Mouse (Mus musculus): ENCODE data around the gene Fcna. TPM values are rescaled to one million over a fixed set of nuclear protein-coding genes. Genes with fewer than 3 reads are reported as not detected.

Fcna gene
- polyA plus RNA-seq, 1 experiment from 2014 or later = 2.2 TPM

DNA sequence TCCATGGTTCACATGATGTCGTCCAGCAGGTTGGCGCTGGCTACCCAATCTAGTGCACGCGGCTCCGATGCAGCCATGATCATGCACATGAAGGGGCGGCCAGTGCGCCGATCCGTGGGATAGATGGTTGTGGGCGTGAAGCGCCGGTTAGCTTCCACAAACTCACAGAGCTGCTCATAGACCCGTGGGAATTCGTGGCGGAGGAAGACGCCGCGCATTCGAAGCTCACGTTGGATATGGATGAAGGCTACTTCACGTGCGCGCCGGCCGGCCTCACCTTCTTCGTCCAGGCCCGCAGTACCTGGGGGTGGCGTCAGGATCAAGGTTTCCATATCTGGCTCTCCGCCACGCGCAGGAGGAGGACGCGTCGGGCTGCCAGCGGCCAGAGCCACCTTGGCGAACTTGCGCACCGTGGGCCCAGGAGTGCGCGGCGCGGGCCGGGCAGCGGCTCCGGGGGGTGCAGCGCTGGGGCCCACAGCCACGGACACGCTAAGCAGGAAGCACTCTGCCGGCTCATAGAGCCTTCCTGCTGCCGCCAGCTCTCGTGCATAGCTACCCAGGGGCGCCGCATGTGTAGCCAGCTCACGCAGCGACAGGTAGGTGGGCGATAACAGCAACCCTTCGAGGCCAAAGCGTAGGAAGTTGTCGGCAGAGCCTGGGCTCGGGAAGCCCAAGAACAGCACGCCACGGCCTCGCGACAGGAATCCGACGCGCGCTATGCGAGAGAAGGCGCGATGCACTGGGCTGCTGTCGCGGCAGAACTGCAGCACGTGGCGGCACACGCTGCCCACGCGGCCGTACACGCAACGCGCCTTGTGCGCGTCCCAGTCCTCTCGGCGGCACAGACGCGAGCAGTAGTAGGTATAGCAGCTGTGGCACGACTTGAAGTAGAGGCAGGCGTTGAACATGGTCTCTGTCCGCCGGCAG is 50.6 kb downstream of the Fcna start:
- no peak overlapping the region for H3K27ac ChIP-seq
- H3K4me2 ChIP-seq (ENCODE audit: low read length) = peak overlapping the region; percentile 37; the same call in 1 of the 2 replicates
- ATAC-seq (replicated peaks; ENCODE audit: low FRiP score, low read depth) (no peak), DNase-seq (ENCODE audit: low spot score) (no peak)
- H3K36me3 ChIP-seq (ENCODE audit: insufficient read depth, low read length) = no peaks in the 10 kb centered on the region
- no peak for TF ChIP-seq CTCF (IDR thresholded peaks at IDR 0.05; ENCODE audit: low read depth)
- peaks cover 56% of the 10 kb centered on the region for H3K4me1 ChIP-seq (replicated peaks; ENCODE audit: insufficient read depth, low read length)
- peaks cover 51% of the 10 kb centered on the region for H3K27me3 ChIP-seq (ENCODE audit: insufficient read depth, low read length)
- 0 out of 2 replicates have a peak overlapping the region, but pooled peaks have one; percentile 35 for H3K9ac ChIP-seq (ENCODE audit: low read depth, low read length)
- WGBS = 21% methylated on average over 92 of the region's 92 CpGs
- peak overlapping the region; percentile 4 for H3K4me3 ChIP-seq (replicated peaks; ENCODE audit: low read depth, low read length)
- H3K9me3 ChIP-seq (replicated peaks; ENCODE audit: low read length) = no peaks in the 10 kb centered on the region

DNA sequence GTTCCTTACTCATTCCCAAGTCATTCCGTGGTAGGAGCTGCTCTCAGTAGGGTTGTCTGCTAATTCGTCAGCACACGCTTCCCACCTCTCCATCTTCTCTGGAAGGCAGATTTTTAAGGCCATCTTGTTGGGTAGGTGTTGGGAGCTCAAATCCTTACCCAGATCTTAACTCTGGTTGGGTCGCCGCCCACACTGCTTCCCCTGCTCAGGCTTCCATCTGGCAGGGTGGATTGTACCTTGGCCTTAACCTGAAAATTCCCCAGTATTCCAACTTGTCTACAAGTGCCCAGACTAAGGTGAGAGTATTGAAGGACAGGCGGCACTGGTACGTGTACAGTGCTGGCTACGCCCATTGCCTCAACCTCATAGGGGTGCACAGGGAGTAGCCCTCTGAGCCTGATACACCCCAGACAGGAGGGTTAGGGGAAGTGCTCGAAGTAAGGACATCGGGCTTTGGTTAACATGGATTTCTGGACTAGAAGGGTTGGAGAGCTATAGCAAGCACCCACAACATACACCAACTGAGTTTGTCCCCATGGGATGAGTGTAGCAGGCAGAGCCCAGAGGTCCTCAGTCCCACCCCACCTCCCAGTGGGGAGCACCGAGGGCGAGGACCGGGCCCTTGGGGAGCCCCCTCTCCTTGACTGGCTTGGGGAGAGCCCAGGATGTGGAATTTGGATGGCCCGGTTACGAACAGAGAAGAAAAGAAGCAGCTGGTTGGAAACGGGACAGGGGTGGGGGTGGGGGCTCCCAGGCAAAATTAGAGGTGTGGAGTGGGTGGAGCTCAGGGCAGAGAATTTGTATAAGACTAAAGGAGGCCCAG is 51.6 kb downstream of the Fcna start:
- no peak for DNase-seq (ENCODE audit: low spot score)
- Histone ChIP-seq H3K27me3 (ENCODE audit: insufficient read depth, low read length) (peaks cover 51% of the 10 kb centered on the region), H3K36me3 (ENCODE audit: insufficient read depth, low read length) (no peaks in the 10 kb centered on the region), H3K9ac (ENCODE audit: low read depth, low read length) (no peak overlapping the region), H3K4me3 (replicated peaks; ENCODE audit: low read depth, low read length) (no peak overlapping the region), H3K27ac (no peak overlapping the region), H3K4me2 (ENCODE audit: low read length) (no peak overlapping the region), H3K9me3 (replicated peaks; ENCODE audit: low read length) (no peaks in the 10 kb centered on the region), H3K4me1 (replicated peaks; ENCODE audit: insufficient read depth, low read length) (peaks cover 50% of the 10 kb centered on the region)
- no peak for TF ChIP-seq CTCF (IDR thresholded peaks at IDR 0.05; ENCODE audit: low read depth)
- 78% methylated on average over 16 of the region's 16 CpGs for WGBS
- no peak for ATAC-seq (replicated peaks; ENCODE audit: low FRiP score, low read depth)

DNA sequence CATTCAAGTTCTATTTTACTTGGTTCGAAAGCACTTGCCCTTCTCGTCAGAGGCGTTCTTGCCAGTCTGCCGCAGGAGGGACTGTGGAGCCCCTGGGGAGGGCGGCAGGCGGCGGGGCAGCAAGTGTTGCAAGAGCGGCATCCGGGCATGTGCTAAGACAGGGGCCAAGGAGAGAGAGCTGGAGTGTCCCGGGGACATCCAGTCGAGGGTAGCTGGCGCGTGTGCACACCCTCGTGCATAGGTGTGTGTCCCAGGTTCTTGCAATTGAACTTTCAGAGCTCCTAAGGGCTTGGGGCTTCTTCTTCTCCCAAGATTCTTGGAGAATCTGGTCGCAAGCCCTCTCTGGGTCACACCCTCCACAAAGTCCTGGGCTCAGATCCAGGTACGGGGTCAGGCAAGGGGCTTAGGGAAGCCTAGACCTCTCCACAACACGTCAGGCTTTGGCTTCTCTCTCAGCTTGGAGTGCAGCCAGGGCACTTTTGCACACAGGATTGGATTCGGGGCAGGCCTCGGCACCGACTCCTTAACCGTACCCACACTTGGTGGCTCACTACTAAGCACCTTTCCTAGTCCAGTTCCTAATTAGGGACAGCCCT is 52.3 kb downstream of the Fcna start:
- H3K9ac ChIP-seq (ENCODE audit: low read depth, low read length) = peak overlapping the region; percentile 54
- H3K27me3 ChIP-seq (ENCODE audit: insufficient read depth, low read length) = peaks cover 44% of the 10 kb centered on the region
- peaks cover 46% of the 10 kb centered on the region for H3K4me1 ChIP-seq (replicated peaks; ENCODE audit: insufficient read depth, low read length)
- DNase-seq (ENCODE audit: low spot score) = no peak
- H3K36me3 ChIP-seq (ENCODE audit: insufficient read depth, low read length) = 0 out of 2 replicates have a peak, but pooled peaks cover under 1% of the 10 kb centered on the region
- no peaks in the 10 kb centered on the region for H3K9me3 ChIP-seq (replicated peaks; ENCODE audit: low read length)
- no peak for ATAC-seq (replicated peaks; ENCODE audit: low FRiP score, low read depth)
- no peak for TF ChIP-seq CTCF (IDR thresholded peaks at IDR 0.05; ENCODE audit: low read depth)
- peak overlapping the region; percentile 90; the same call in 1 of the 2 replicates for H3K27ac ChIP-seq
- WGBS = 14% methylated on average over 21 of the region's 21 CpGs
- H3K4me2 ChIP-seq (ENCODE audit: low read length) = peak overlapping the region; percentile 91
- H3K4me3 ChIP-seq (replicated peaks; ENCODE audit: low read depth, low read length) = peak overlapping the region; percentile 54

Other genes with a start within 250 kb of the Fcna start
- 6.9 and 7.8 TPM in 2 replicates for gene Entpd2, start 232.2 kb downstream of the Fcna start, polyA plus RNA-seq (2015; fragmentation: Nextera tagmentation; extraction: Ambion mirVana)
- 43.9 and 49.9 TPM in 2 replicates for gene Npdc1, start 228.7 kb downstream of the Fcna start, polyA plus RNA-seq (2015; fragmentation: Nextera tagmentation; extraction: Ambion mirVana)
- gene Fut7, start 204.8 kb downstream of the Fcna start, polyA plus RNA-seq (2015; fragmentation: Nextera tagmentation; extraction: Ambion mirVana) = 0.06 TPM in 1 of 2 replicates, not detected in the other
- gene Abca2, start 199.3 kb downstream of the Fcna start, polyA plus RNA-seq (2015; fragmentation: Nextera tagmentation; extraction: Ambion mirVana) = 9.7 and 9.8 TPM in 2 replicates
- 7.7 and 10.3 TPM in 2 replicates for gene Clic3, start 171.2 kb downstream of the Fcna start, polyA plus RNA-seq (2015; fragmentation: Nextera tagmentation; extraction: Ambion mirVana)
- gene Paxx, start 166.9 kb downstream of the Fcna start, polyA plus RNA-seq (2015; fragmentation: Nextera tagmentation; extraction: Ambion mirVana) = 42.0 and 45.0 TPM in 2 replicates
- gene Ptgds, start 158.0 kb downstream of the Fcna start, polyA plus RNA-seq (2015; fragmentation: Nextera tagmentation; extraction: Ambion mirVana) = 11.5 and 13.1 TPM in 2 replicates
- gene Lcn12, start 134.1 kb downstream of the Fcna start, polyA plus RNA-seq (2015; fragmentation: Nextera tagmentation; extraction: Ambion mirVana) = not detected in 2 replicates
- 65.7 and 71.1 TPM in 2 replicates for gene Fbxw5, start 127.3 kb downstream of the Fcna start, polyA plus RNA-seq (2015; fragmentation: Nextera tagmentation; extraction: Ambion mirVana)
- 7.9 and 9.6 TPM in 2 replicates for gene C8g, start 126.3 kb downstream of the Fcna start, polyA plus RNA-seq (2015; fragmentation: Nextera tagmentation; extraction: Ambion mirVana)
- 24.4 and 28.1 TPM in 2 replicates for gene Traf2, start 81.1 kb downstream of the Fcna start, polyA plus RNA-seq (2015; fragmentation: Nextera tagmentation; extraction: Ambion mirVana)
- gene Edf1, start 70.2 kb downstream of the Fcna start, polyA plus RNA-seq (2015; fragmentation: Nextera tagmentation; extraction: Ambion mirVana) = 351 and 379 TPM in 2 replicates
- gene Mamdc4, start 53.2 kb downstream of the Fcna start, polyA plus RNA-seq (2015; fragmentation: Nextera tagmentation; extraction: Ambion mirVana) = 0.59 and 0.85 TPM in 2 replicates
- gene Phpt1, start 52.8 kb downstream of the Fcna start, polyA plus RNA-seq (2015; fragmentation: Nextera tagmentation; extraction: Ambion mirVana) = 197 TPM in 2 replicates
- gene Ajm1, start 46.3 kb downstream of the Fcna start, polyA plus RNA-seq (2015; fragmentation: Nextera tagmentation; extraction: Ambion mirVana) = 0.15 and 0.16 TPM in 2 replicates
- gene Rabl6, start 19.5 kb downstream of the Fcna start, polyA plus RNA-seq (2015; fragmentation: Nextera tagmentation; extraction: Ambion mirVana) = 45.6 and 56.9 TPM in 2 replicates
- gene Ccdc183, start 10.4 kb downstream of the Fcna start, polyA plus RNA-seq (2015; fragmentation: Nextera tagmentation; extraction: Ambion mirVana) = 0.32 and 0.34 TPM in 2 replicates
- 41.7 and 43.8 TPM in 2 replicates for gene Tmem141, start 6.0 kb downstream of the Fcna start, polyA plus RNA-seq (2015; fragmentation: Nextera tagmentation; extraction: Ambion mirVana)
- not detected in 2 replicates for gene Lcn8, start 25.1 kb upstream of the Fcna start, polyA plus RNA-seq (2015; fragmentation: Nextera tagmentation; extraction: Ambion mirVana)
- not detected in 2 replicates for gene Lcn5, start 29.9 kb upstream of the Fcna start, polyA plus RNA-seq (2015; fragmentation: Nextera tagmentation; extraction: Ambion mirVana)
- not detected in 2 replicates for gene Lcn6, start 48.8 kb upstream of the Fcna start, polyA plus RNA-seq (2015; fragmentation: Nextera tagmentation; extraction: Ambion mirVana)
- not detected in 2 replicates for gene Lcn10, start 54.7 kb upstream of the Fcna start, polyA plus RNA-seq (2015; fragmentation: Nextera tagmentation; extraction: Ambion mirVana)
- 0.37 TPM in 1 of 2 replicates, not detected in the other for gene Obp2a, start 72.0 kb upstream of the Fcna start, polyA plus RNA-seq (2015; fragmentation: Nextera tagmentation; extraction: Ambion mirVana)
- 94.1 and 94.6 TPM in 2 replicates for gene Bmyc, start 78.7 kb upstream of the Fcna start, polyA plus RNA-seq (2015; fragmentation: Nextera tagmentation; extraction: Ambion mirVana)
- not detected in 2 replicates for gene Obp2b, start 109.0 kb upstream of the Fcna start, polyA plus RNA-seq (2015; fragmentation: Nextera tagmentation; extraction: Ambion mirVana)
- gene Lcn3, start 137.5 kb upstream of the Fcna start, polyA plus RNA-seq (2015; fragmentation: Nextera tagmentation; extraction: Ambion mirVana) = not detected in 2 replicates
- not detected in 2 replicates for gene Lcn11, start 149.0 kb upstream of the Fcna start, polyA plus RNA-seq (2015; fragmentation: Nextera tagmentation; extraction: Ambion mirVana)
- not detected in 2 replicates for gene Gm13539, start 154.2 kb upstream of the Fcna start, polyA plus RNA-seq (2015; fragmentation: Nextera tagmentation; extraction: Ambion mirVana)
- not detected in 2 replicates for gene Glt6d1, start 187.8 kb upstream of the Fcna start, polyA plus RNA-seq (2015; fragmentation: Nextera tagmentation; extraction: Ambion mirVana)
- not detected in 2 replicates for gene Lcn9, start 195.1 kb upstream of the Fcna start, polyA plus RNA-seq (2015; fragmentation: Nextera tagmentation; extraction: Ambion mirVana)
- gene Sohlh1, start 219.2 kb upstream of the Fcna start, polyA plus RNA-seq (2015; fragmentation: Nextera tagmentation; extraction: Ambion mirVana) = not detected in 2 replicates
- 0.18 and 0.24 TPM in 2 replicates for gene Kcnt1, start 235.7 kb upstream of the Fcna start, polyA plus RNA-seq (2015; fragmentation: Nextera tagmentation; extraction: Ambion mirVana)

Data from kidney, postnatal 0 days (tissue).